Mouse (Mus musculus) R1 (cell line): ENCODE data around the gene Rprml.
A peak's percentile ranks its signal among the peaks of the same experiment; 100 is the strongest.

Source experiments
- DNase-seq: peaks from one replicate; pipeline ENCODE4 v3.0.0-alpha.2; 2018; ENCODE audit warnings: low read depth, low spot score

Gene Rprml

GRCm38 (mm10) chr11:103649301-103649982 is at the start of gene Rprml:
TSS of gene Rprml (plus strand) at chr11:103649570.
- peak; percentile 44 for DNase-seq

- DNase-seq, result peak; percentile 41
Measured at GRCm38 (mm10) chr11:103606611-103607010, 42.8 kb upstream of the Rprml start.

DNA sequence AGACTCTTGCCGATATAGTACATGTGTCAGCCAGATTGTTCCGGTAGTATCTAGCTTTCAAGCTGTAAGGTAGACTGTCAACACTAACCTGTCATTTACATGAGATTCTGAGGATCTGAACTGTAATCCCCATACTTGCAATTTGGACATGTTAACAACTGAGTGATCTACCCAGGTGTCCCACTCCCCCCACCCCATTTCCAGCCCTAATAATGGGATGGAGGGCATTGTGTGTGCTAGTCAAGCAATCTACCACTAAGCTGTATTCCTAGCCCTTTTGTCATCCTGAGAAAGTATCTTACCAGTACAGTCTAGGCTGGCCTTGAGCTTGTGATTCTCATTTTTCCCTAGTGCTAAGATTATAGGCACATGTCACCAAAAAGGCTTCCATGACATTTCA is 38.6 kb upstream of the Rprml start:
- peak; percentile 55 for DNase-seq

GRCm38 (mm10) chr11:103621040-103621439 is 28.3 kb upstream of the Rprml start, which contains the start of gene Gm884:
TSS of gene Gm884 (minus strand) at chr11:103621140.
- no peak for DNase-seq

GRCm38 (mm10) chr11:103627453-103627852 is 21.9 kb upstream of the Rprml start:
- peak; percentile 21 for DNase-seq

GRCm38 (mm10) chr11:103634806-103635205 is 14.6 kb upstream of the Rprml start:
- DNase-seq, result no peak

GRCm38 (mm10) chr11:103635481-103635880 is 13.9 kb upstream of the Rprml start:
- no peak for DNase-seq

DNA sequence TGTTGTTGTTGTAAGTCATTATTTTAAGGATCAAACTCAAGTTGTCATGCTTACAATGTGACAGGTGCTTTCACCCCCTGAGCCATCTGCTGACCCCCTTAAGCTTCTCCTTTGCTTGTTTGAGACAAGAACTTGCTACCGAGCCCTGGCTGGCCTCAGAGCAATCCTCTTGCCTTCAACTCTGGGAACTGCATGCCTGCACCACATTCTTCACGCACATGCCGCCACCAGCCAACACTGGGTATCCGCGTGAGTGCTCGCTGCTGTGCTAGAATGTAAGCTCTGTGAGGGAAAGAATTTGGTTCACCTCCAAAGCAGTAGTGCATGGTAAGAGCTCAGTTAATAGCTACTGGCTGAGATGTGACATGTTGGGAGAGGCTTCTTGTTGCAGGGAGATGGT is 13.1 kb upstream of the Rprml start:
- no peak for DNase-seq

DNA sequence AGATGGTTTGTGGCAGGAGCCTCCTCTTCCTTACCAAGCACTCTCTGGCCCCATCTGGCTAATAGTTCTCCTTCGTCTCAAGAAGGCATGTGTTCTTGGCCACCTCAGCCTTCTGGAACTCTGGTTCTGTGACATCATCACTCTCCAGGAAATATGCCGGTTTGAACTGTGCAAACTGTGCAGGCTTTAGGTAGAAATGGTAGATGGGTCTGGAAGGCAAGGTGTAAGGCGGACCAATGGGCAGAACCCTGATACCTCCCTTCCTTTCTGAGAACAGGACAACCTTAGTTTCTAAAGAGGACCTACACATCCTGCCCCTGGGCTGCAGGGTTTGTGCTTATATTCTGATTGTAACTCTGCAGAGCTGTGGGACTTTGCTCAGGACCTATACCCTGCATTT is 10.6 kb upstream of the Rprml start, which contains the start of gene Lyzl6:
TSS of gene Lyzl6 (minus strand) at position 101 of the 400 bp plus-strand sequence.
- DNase-seq, result no peak

- DNase-seq, result peak; percentile 67
Measured at GRCm38 (mm10) chr11:103639407-103639946, 9.9 kb upstream of the Rprml start.

DNA sequence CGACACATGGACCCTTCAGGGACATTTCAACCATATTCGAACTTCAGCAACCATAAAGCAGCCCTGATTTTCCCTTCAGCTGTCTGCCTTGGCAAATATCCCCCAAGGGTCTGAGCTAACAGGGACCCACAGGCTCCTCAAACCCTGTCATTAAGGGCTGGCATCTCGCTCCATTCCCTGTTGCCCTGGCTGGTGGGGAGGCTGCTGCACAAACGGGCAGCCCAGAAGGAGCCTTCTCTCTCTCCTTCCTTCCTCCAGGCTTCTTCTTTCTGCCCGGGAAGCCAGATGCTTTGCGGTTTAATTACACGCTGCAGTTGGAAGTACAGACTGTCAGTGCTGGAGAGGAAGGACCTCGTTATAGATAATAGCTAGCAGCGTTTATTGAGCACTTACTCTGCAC is 6.2 kb upstream of the Rprml start:
- no peak for DNase-seq

GRCm38 (mm10) chr11:103645731-103646130 is 3.6 kb upstream of the Rprml start:
- DNase-seq, result no peak

DNA sequence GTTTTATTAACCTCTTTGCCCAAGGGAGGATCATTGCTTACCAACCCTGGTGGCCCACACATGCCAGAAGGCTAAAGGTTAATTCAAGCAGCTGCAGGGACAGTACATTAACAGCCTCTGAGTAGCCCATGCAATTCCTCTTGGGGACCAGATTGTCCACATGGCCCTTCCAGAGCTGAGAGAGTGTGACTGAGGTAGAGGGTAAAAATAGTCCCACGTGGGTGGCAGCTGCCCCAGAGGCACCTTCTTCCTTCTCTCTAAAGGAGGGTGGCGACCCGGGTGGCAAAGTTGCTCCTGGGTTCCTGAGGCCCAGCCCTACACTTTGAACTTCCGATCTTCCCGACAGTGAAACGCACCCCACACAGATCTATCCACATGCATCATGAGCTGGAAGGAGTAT is 3.1 kb upstream of the Rprml start:
- DNase-seq, result no peak

GRCm38 (mm10) chr11:103647921-103648620 is 1.3 kb upstream of the Rprml start:
- peak; percentile 52 for DNase-seq

DNA sequence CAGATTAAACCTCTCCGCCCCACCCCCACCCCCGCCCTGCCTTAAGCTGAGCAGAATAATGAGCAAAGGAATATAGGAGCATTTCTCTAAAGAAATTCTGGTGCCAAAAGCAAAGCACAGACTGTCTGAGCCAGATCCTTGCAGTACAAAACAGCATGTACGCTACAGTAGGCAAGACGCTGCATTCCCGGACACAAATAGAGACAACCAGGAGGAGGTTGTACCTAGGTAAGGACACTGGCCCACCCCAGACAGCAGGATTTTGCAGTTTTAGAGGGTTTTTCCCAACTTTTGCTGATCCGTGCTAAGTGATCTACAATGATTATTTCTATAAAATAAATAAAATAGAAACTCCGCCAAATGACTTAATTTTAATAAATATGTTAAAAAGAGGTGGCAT is 714 bp upstream of the Rprml start:
- peak; percentile 11 for DNase-seq

DNA sequence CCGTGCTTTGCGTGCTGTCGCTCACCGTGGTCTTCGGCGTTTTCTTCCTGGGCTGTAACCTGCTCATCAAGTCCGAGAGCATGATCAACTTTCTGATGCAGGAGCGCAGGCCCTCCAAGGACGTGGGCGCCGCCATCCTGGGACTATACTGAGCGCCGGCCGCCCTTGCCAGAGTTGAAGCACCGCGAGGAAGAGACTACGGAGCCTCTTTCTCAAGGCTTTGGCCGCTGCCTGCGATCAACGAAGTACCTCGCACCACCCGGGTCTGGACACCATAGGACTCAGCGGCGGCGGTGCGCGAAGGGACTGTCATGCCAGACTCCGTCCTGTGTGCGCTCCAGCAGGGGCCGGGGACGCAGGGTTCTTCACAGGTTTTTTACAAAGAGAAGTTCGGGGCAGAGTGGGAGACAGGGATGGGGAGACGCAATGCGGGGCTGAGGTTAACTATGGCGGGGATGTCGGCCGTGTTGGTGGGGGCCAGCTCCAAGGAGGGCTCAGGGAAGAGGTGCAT is 668 bp downstream of the Rprml start:
- DNase-seq, result peak; percentile 46

DNA sequence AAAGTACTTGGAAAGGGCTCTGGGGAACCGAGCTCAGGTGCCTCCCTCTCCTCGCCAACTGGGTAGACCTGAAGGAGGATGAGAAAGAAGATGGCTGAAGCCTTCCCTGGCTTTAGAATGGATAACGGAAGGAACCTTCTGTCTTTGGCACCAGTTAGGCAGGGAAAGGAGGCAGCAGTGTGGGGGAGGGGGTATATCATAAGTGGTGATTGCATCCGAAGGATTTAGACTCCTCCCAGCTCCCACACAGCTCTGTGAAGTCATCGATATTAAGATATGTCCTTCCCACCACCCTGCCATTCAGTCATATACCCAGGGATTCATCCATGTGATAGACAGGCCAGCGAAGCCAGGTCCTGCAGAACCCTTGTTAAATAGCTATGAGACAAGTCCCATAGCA is 2.1 kb downstream of the Rprml start:
- no peak for DNase-seq

GRCm38 (mm10) chr11:103653359-103653965 is 4.1 kb downstream of the Rprml start:
- no peak for DNase-seq

GRCm38 (mm10) chr11:103656520-103656919 is 7.2 kb downstream of the Rprml start:
- DNase-seq, result peak; percentile 70

DNA sequence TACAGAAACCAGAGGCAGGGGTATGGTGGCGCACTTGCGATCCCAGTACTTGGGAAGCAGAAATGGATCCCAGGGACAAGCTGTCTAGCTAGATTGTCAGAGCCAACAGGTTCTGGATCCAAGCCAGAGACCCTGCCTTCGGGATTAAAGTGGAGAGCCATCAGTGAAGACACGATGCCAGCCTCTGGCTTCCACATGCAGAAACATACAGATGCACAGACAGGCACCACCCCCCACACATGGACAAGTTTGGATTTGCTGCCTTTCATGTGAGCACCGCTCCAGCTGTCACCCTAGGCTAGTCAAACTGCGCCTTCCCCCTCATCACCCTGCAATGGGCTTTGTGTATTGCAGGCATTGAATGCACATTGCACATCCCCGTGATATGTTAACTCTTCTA is 8.8 kb downstream of the Rprml start:
- DNase-seq, result no peak

DNA sequence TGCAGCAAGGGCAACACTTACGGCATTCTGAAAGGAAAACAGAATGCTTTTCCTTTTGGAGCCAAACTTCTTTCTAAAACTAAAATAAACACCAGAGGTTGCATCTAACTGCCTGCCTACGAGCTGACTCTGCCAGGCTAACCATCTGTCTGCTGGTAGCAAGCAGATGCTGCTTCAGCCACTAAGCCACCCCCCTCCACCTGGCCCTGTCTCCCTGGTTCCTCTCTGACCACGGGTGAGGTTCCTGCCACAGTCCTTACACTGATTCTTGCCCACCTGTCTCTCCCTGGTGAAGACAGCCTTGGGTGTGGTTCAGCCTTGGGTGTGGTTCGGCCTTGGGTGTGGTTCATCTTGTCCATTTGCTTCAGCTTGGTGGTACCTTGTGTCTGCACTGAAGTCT is 12.5 kb downstream of the Rprml start:
- DNase-seq, result no peak

GRCm38 (mm10) chr11:103662546-103662945 is 13.2 kb downstream of the Rprml start:
- no peak for DNase-seq
